Mouse (Mus musculus) small intestine, adult 2 months (tissue): ENCODE data around the gene Hist2h3c1. TPM values are rescaled to one million over a fixed set of nuclear protein-coding genes. Genes with fewer than 3 reads are reported as not detected.

Experiments used
- H3K27ac ChIP-seq: fragments of 200-500 bp; 2 replicates; pipeline ENCODE4 v1.5.1; 2012; ENCODE audit warnings: low read depth, low read length, control low read depth, inconsistent platforms; ENCODE audit not compliant: insufficient read depth
- H3K27me3 ChIP-seq: fragments of 200-500 bp; 2 replicates; pipeline ENCODE4 v1.6.1; 2012; ENCODE audit warnings: mild to moderate bottlenecking, moderate library complexity, low read length, inconsistent platforms; ENCODE audit not compliant: control insufficient read depth, insufficient read depth
- H3K36me3 ChIP-seq: fragments of 200-500 bp; 2 replicates; pipeline ENCODE4 v1.6.1; 2012; ENCODE audit warnings: mild to moderate bottlenecking, low read length, control low read depth, inconsistent platforms; ENCODE audit not compliant: control insufficient read depth, insufficient read depth
- H3K4me1 ChIP-seq: fragments of 200-500 bp; 2 replicates; pipeline ENCODE4 v1.6.1; 2012; ENCODE audit warnings: low read length, inconsistent platforms, mixed read lengths; ENCODE audit not compliant: control insufficient read depth, insufficient read depth, insufficient read length
- H3K4me3 ChIP-seq: fragments of 200-500 bp; 2 replicates; pipeline ENCODE4 v1.5.1; 2012; ENCODE audit warnings: low read depth, mild to moderate bottlenecking, control low read depth, inconsistent platforms, low read length, moderate library complexity
- CTCF ChIP-seq: fragments of 200-500 bp; IDR thresholded peaks from 2 replicates; pipeline ENCODE4 v1.5.1; 2012; ENCODE audit warnings: low read depth, mild to moderate bottlenecking, control low read depth, inconsistent platforms, low read length, moderate library complexity, mixed read lengths; ENCODE audit not compliant: insufficient replicate concordance, insufficient read length; ENCODE audit errors: extremely low read depth
- POLR2A ChIP-seq: fragments of 200-500 bp; IDR thresholded peaks from 2 replicates; pipeline ENCODE4 v1.6.1; 2012; ENCODE audit warnings: low read depth, mild to moderate bottlenecking, control low read depth, inconsistent platforms, low read length, moderate library complexity
- WGBS: fragments of 180-500 bp; shearing (Covaris S2); methylation state at CpG from one replicate; pipeline ENCODE4 v1.1.7; 2018; 5-methylcytosine and 5-hydroxymethylcytosine counted together
- polyA plus RNA-seq: library from polyadenylated mRNA; depleted of rRNA; stranded (reverse); fragments of >200 nt; gene quantifications from 2 replicates; pipeline ENCODE4 v1.2.3, GENCODE M21; 2012; rRNA removed

Gene Hist2h3c1
- polyA plus RNA-seq, 1 experiment: not detected

DNA sequence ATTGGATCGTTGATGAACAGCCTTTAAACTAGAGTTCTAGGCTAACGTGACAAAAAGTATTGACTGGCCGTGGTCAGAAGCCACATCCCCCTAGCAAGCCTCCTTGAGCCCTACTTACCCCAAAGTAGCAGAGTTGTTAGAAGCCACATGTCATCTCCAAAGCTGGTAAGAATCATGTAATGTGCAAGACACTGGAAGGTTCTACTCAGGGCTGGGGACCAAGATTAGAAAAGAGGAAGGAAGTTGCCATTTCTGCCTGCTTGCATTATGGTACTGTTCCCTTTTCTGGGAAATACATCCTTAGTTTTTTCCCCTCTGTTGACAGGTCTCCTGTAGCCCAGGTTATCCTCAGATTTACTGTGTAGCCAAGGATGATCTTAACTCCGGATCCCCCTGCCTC, 47.3 kb downstream of the Hist2h3c1 start, which contains the start of gene Fcgr1:
Gene Fcgr1, minus strand, starts transcription at position 183 of the 400 bp plus-strand sequence.
- Histone ChIP-seq H3K27me3 (peaks cover 6% of the 10 kb centered on the region), H3K4me1 (no peaks in the 10 kb centered on the region), H3K36me3 (no peaks in the 10 kb centered on the region), H3K27ac (no peak within 1 kb of the TSS; the same call in 1 of the 2 replicates), H3K4me3 (no peak within 1 kb of the TSS)
- TF ChIP-seq POLR2A (no peak), CTCF (no peak)
- 71% methylated on average over 4 of the region's 4 CpGs for WGBS

Other genes with a start within 250 kb of the Hist2h3c1 start
- 0.99 and 2.5 TPM in 2 replicates for gene Vps45, start 188.2 kb upstream of the Hist2h3c1 start, polyA plus RNA-seq
- gene Otud7b, start 142.2 kb upstream of the Hist2h3c1 start, polyA plus RNA-seq: 13.7 and 23.6 TPM in 2 replicates
- gene Mtmr11, start 84.7 kb upstream of the Hist2h3c1 start, polyA plus RNA-seq: 5.0 and 64.6 TPM in 2 replicates
- 42.2 and 73.2 TPM in 2 replicates for gene Sf3b4, start 74.4 kb upstream of the Hist2h3c1 start, polyA plus RNA-seq
- gene Sv2a, start 65.5 kb upstream of the Hist2h3c1 start, polyA plus RNA-seq: 0.85 and 1.4 TPM in 2 replicates
- gene Bola1, start 27.0 kb upstream of the Hist2h3c1 start, polyA plus RNA-seq: 62.0 and 66.0 TPM in 2 replicates
- gene Hist2h2ab, start 26.8 kb upstream of the Hist2h3c1 start, polyA plus RNA-seq: 3.4 and 9.2 TPM in 2 replicates
- 28.7 and 40.4 TPM in 2 replicates for gene Hist2h2ac, start 25.8 kb upstream of the Hist2h3c1 start, polyA plus RNA-seq
- gene Hist2h2be, start 25.6 kb upstream of the Hist2h3c1 start, polyA plus RNA-seq: 0.96 and 1.4 TPM in 2 replicates
- 59.1 and 109 TPM in 2 replicates for gene Hist2h3c2, start 7.6 kb upstream of the Hist2h3c1 start, polyA plus RNA-seq
- 248 and 339 TPM in 2 replicates for gene Hist2h2aa2, start 6.4 kb upstream of the Hist2h3c1 start, polyA plus RNA-seq
- gene Hist2h2aa1, start 1.2 kb upstream of the Hist2h3c1 start, polyA plus RNA-seq: 485 and 622 TPM in 2 replicates
- 4.2 and 6.3 TPM in 2 replicates for gene Hist2h4, start 16.6 kb downstream of the Hist2h3c1 start, polyA plus RNA-seq
- 77.4 and 102 TPM in 2 replicates for gene Hist2h3b, start 22.0 kb downstream of the Hist2h3c1 start, polyA plus RNA-seq
- gene Hist2h2bb, start 23.1 kb downstream of the Hist2h3c1 start, polyA plus RNA-seq: 8.4 and 8.7 TPM in 2 replicates
- gene Fcgr1, start 47.3 kb downstream of the Hist2h3c1 start, polyA plus RNA-seq: 1.8 and 2.4 TPM in 2 replicates
- not detected in 2 replicates for gene BC107364, start 205.6 kb downstream of the Hist2h3c1 start, polyA plus RNA-seq